Mouse (Mus musculus) hindbrain, embryonic 12.5 days (tissue): ENCODE measurements at regions not wholly inside any gene's neighbourhood (a gene's known extent, or its start where the extent isn't known, plus 50 kb on each side); places are given as distances from the start of the nearest gene placed in this dataset.

Source experiments
- ATAC-seq: fragments of 200-750 bp; cut with Nextera tagmentation; 2 replicates; pipeline ENCODE4 v1.8.0; 2017; ENCODE audit warnings: moderate TSS enrichment; ENCODE audit not compliant: low FRiP score
- H3K27ac ChIP-seq: fragments of 300-500 bp; sonication (generic); 2 replicates; pipeline ENCODE4 v1.5.1; 2016; ENCODE audit warnings: mild to moderate bottlenecking
- H3K27me3 ChIP-seq: fragments of 300-500 bp; sonication (generic); 2 replicates; pipeline ENCODE4 v1.6.1; 2016; ENCODE audit warnings: mild to moderate bottlenecking
- H3K36me3 ChIP-seq: fragments of 300-500 bp; sonication (generic); 2 replicates; pipeline ENCODE4 v1.6.1; 2016; ENCODE audit warnings: mild to moderate bottlenecking
- H3K4me1 ChIP-seq: fragments of 300-500 bp; sonication (generic); 2 replicates; pipeline ENCODE4 v1.6.1; 2016
- H3K4me2 ChIP-seq: fragments of 300-500 bp; sonication (generic); replicated peaks from 2 replicates; pipeline ENCODE4 v1.6.1; 2016; ENCODE audit warnings: mild to moderate bottlenecking
- H3K4me3 ChIP-seq: fragments of 300-500 bp; sonication (generic); 2 replicates; pipeline ENCODE4 v1.5.1; 2016; ENCODE audit warnings: mild to moderate bottlenecking
- H3K9ac ChIP-seq: fragments of 300-500 bp; sonication (generic); 2 replicates; pipeline ENCODE4 v1.6.1; 2016; ENCODE audit warnings: mild to moderate bottlenecking, moderate library complexity
- H3K9me3 ChIP-seq: fragments of 300-500 bp; sonication (generic); replicated peaks from 2 replicates; pipeline ENCODE4 v1.6.1; 2016; ENCODE audit warnings: mild to moderate bottlenecking
- WGBS: fragments of 180-500 bp; shearing (Covaris S2); methylation state at CpG from one replicate; pipeline ENCODE4 v1.1.7; 2016; 5-methylcytosine and 5-hydroxymethylcytosine counted together

DNA sequence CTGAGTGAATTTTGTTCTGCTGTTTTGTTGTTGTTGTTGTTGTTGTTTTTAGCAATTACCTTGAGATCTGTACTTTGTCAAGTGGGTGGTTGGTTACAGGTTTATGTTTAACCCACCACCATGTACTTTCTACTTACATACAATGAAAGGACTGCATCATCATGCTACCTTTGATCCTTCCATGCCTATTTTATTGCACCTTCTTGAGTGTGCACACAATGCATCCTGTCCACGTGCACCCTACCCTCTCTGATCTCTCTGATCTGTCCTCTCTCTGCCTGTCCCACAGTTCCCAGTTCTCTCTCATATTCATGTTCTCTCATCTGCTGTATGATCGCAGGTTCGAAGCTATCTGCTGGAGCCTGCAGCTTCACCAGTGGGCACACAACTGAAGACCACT lies 59.9 kb upstream of the Gas1 start:
- no peak overlapping the region for H3K4me2 ChIP-seq
- no peaks in the 10 kb centered on the region for H3K27me3 ChIP-seq
- H3K27ac ChIP-seq, result no peak overlapping the region
- no peaks in the 10 kb centered on the region for H3K36me3 ChIP-seq
- 88% methylated on average over 3 of the region's 3 CpGs for WGBS
- no peak overlapping the region for H3K4me3 ChIP-seq
- no peak for ATAC-seq
- no peaks in the 10 kb centered on the region; the same call in 1 of the 2 replicates for H3K9me3 ChIP-seq
- no peak overlapping the region for H3K9ac ChIP-seq
- H3K4me1 ChIP-seq, result peaks cover 5% of the 10 kb centered on the region; the same call in 1 of the 2 replicates

DNA sequence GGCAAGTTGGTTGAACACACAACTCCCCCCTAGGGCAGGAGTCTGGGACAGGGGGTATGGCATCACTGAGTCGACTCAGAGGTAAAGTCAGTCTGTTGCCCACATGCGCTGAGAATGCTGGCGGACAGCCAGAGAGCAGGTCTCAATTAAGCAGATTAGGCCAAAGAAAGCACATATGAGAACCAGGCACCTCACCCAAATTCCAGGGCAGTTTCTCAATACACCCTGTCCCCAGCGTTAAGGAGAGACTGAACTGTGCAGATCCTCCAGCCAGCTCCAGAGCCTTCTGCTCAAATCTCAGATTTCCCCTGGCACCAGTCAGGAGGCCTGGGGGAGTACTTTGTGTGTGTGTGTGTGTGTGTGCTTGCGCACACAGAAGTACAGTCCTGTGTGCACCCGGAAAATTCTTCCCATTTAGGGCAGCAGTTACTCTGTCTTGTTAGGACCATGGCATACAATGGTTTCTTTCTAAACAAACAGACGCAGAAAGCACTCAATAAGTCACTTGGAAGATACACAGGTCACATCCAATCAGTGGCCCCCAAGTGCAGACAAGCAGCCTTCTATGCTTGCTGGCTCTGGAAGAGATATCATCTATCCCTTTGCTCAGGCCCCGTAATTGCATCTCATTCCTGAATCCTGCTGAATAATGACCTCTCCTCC lies 65.4 kb upstream of the Gas1 start:
- peak; percentile 40; the same call in 1 of the 2 replicates for ATAC-seq
- Histone ChIP-seq H3K27ac (peak overlapping the region; percentile 81), H3K27me3 (no peaks in the 10 kb centered on the region), H3K9me3 (no peaks in the 10 kb centered on the region; the same call in 1 of the 2 replicates), H3K4me1 (peaks cover 11% of the 10 kb centered on the region), H3K9ac (no peak overlapping the region), H3K4me3 (no peak overlapping the region), H3K36me3 (no peaks in the 10 kb centered on the region), H3K4me2 (no peak overlapping the region)
- WGBS, result 62% methylated on average over 8 of the region's 8 CpGs

DNA sequence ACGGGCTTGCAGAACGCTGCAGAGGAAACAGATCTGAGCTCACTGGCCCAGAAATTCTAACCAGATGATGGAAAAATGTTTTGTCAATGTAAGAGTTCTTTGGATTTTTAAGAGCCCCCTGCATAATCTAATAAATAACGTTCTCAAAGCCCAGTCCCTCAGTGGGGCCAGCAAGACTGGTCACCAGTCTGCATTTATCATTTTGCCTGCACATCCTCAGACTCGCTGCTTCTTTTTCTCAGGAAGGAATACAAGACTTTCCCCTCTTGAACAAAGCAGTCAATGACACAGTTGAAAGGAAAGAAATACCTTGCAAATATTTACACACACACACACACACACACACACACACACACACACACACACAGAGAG lies 65.9 kb upstream of the Gas1 start:
- H3K4me1 ChIP-seq, result peaks cover 11% of the 10 kb centered on the region
- 55% methylated on average over 4 of the region's 4 CpGs for WGBS
- H3K9ac ChIP-seq, result no peak overlapping the region
- no peak for ATAC-seq
- H3K4me3 ChIP-seq, result no peak overlapping the region
- H3K4me2 ChIP-seq, result no peak overlapping the region
- no peaks in the 10 kb centered on the region; the same call in 1 of the 2 replicates for H3K9me3 ChIP-seq
- H3K36me3 ChIP-seq, result no peaks in the 10 kb centered on the region
- H3K27ac ChIP-seq, result peak overlapping the region; percentile 81
- H3K27me3 ChIP-seq, result no peaks in the 10 kb centered on the region

- no peak for ATAC-seq
- Histone ChIP-seq H3K27ac (no peak overlapping the region), H3K36me3 (no peaks in the 10 kb centered on the region), H3K4me2 (no peak overlapping the region), H3K27me3 (no peaks in the 10 kb centered on the region), H3K9ac (no peak overlapping the region), H3K4me3 (no peak overlapping the region), H3K9me3 (no peaks in the 10 kb centered on the region), H3K4me1 (0 out of 2 replicates have a peak, but pooled peaks cover 4% of the 10 kb centered on the region)
- 63% methylated on average over 7 of the region's 7 CpGs for WGBS
Observed at GRCm38 (mm10) chr13:60255162-60255561, 78.0 kb upstream of the Gas1 start.

- Histone ChIP-seq H3K4me1 (0 out of 2 replicates have a peak, but pooled peaks cover 4% of the 10 kb centered on the region), H3K36me3 (no peaks in the 10 kb centered on the region), H3K9ac (no peak overlapping the region), H3K27ac (no peak overlapping the region), H3K4me2 (no peak overlapping the region), H3K4me3 (no peak overlapping the region), H3K27me3 (no peaks in the 10 kb centered on the region), H3K9me3 (no peaks in the 10 kb centered on the region)
- 53% methylated on average over 7 of the region's 7 CpGs for WGBS
- ATAC-seq, result no peak
Observed at GRCm38 (mm10) chr13:60255715-60256114, 78.5 kb upstream of the Gas1 start.

DNA sequence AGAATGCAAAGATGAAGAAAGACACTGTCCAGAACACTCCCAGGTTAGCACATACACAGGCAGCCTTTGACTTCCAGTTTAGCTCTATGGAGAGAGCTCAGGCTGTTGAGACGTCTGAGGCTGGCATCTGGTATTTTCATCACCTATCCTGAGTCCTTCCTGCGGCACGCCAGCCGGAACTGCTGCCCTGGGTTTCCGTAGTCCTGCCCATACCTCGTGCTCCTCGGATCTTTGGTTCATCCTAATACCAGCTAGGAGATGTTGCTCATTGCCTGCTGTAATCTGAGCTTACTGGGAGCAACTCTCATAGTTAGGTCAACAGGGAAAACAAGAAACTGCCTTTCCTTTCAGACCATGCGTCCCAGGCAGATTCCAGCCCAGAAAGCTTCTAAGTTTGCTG lies 79.8 kb upstream of the Gas1 start:
- Histone ChIP-seq H3K4me3 (no peak overlapping the region), H3K27ac (no peak overlapping the region), H3K9me3 (no peaks in the 10 kb centered on the region), H3K9ac (no peak overlapping the region), H3K27me3 (no peaks in the 10 kb centered on the region), H3K4me1 (0 out of 2 replicates have a peak, but pooled peaks cover 4% of the 10 kb centered on the region), H3K36me3 (no peaks in the 10 kb centered on the region), H3K4me2 (no peak overlapping the region)
- 58% methylated on average over 8 of the region's 8 CpGs for WGBS
- no peak for ATAC-seq

DNA sequence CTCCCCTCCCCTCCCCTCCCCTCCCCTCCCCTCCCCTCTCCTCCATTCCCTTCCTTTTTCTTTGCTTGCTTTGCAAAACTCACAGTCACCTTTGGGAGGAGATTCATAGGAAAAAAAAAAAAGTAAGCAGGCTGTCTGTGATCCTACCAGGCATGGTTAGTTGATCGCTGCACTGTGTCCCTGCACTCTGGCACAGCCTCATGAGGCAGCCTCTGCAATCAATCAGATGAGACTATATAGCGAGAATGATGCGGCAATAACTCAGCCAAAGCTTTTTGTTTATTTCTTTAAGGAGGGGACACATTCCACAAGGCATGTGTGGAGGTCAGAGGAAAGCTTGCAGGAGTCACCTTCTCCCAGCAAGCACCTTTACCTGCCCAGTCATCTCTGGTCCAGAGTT lies 80.7 kb upstream of the Gas1 start:
- H3K27me3 ChIP-seq, result no peaks in the 10 kb centered on the region
- WGBS, result 59% methylated on average over 3 of the region's 3 CpGs
- no peak for ATAC-seq
- H3K4me1 ChIP-seq, result 0 out of 2 replicates have a peak, but pooled peaks cover 4% of the 10 kb centered on the region
- no peak overlapping the region for H3K9ac ChIP-seq
- no peak overlapping the region for H3K4me3 ChIP-seq
- H3K27ac ChIP-seq, result no peak overlapping the region
- no peaks in the 10 kb centered on the region for H3K36me3 ChIP-seq
- H3K9me3 ChIP-seq, result no peaks in the 10 kb centered on the region
- no peak overlapping the region for H3K4me2 ChIP-seq

DNA sequence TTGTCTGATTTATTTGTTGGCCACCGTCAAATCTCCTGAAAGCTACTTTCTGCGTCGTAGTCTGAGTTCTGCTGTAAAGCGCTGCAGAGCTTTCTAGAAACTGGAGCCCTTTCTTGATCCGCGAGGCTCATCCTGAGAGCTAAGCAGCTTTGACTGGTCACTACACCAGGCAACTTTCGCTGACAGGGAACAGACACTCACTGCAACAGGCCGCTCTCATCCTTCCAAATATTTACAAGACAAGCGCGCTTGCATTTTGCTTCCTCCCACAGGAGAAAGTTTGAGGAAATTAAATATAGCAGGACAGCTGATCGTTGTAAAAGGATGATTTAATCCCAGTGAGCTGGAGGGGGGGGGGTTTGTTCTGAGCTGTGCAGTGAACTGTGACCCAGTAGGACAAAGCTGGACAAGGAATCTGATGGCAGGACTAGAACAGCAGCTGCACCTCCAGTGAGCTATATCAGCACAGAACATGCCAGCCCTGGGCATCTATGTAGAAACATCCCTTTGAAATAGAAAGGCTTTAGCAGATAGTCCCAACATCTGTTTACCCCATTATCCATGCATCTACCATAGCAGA lies 85.4 kb upstream of the Gas1 start:
- Histone ChIP-seq H3K4me3 (no peak overlapping the region), H3K36me3 (no peaks in the 10 kb centered on the region), H3K4me2 (no peak overlapping the region), H3K9me3 (no peaks in the 10 kb centered on the region), H3K27me3 (no peaks in the 10 kb centered on the region), H3K4me1 (0 out of 2 replicates have a peak, but pooled peaks cover 6% of the 10 kb centered on the region), H3K27ac (no peak overlapping the region), H3K9ac (no peak overlapping the region)
- WGBS, result 84% methylated on average over 11 of the region's 11 CpGs
- ATAC-seq, result no peak

- H3K4me3 ChIP-seq, result no peak overlapping the region
- H3K27me3 ChIP-seq, result no peaks in the 10 kb centered on the region
- H3K4me2 ChIP-seq, result no peak overlapping the region
- WGBS, result 94% methylated on average over 4 of the region's 4 CpGs
- no peak overlapping the region for H3K9ac ChIP-seq
- no peaks in the 10 kb centered on the region for H3K36me3 ChIP-seq
- no peak overlapping the region for H3K27ac ChIP-seq
- no peaks in the 10 kb centered on the region for H3K9me3 ChIP-seq
- H3K4me1 ChIP-seq, result 0 out of 2 replicates have a peak, but pooled peaks cover 6% of the 10 kb centered on the region
- no peak for ATAC-seq
Observed at GRCm38 (mm10) chr13:60264504-60264903, 87.3 kb upstream of the Gas1 start.

- H3K27ac ChIP-seq, result peak overlapping the region; percentile 49; the same call in 1 of the 2 replicates
- 40% methylated on average over 12 of the region's 12 CpGs for WGBS
- no peak overlapping the region for H3K4me3 ChIP-seq
- H3K4me1 ChIP-seq, result 0 out of 2 replicates have a peak, but pooled peaks cover 6% of the 10 kb centered on the region
- no peaks in the 10 kb centered on the region for H3K9me3 ChIP-seq
- no peaks in the 10 kb centered on the region for H3K27me3 ChIP-seq
- no peak overlapping the region for H3K4me2 ChIP-seq
- H3K36me3 ChIP-seq, result no peaks in the 10 kb centered on the region
- ATAC-seq, result 0 out of 2 replicates have a peak, but pooled peaks have one; percentile 29
- H3K9ac ChIP-seq, result no peak overlapping the region
Observed at GRCm38 (mm10) chr13:60267557-60267956, 90.4 kb upstream of the Gas1 start.

GRCm38 (mm10) chr13:60268256-60268655 lies 91.1 kb upstream of the Gas1 start:
- no peak overlapping the region for H3K4me3 ChIP-seq
- WGBS, result 77% methylated on average over 11 of the region's 11 CpGs
- H3K4me2 ChIP-seq, result no peak overlapping the region
- 0 out of 2 replicates have a peak, but pooled peaks cover 6% of the 10 kb centered on the region for H3K4me1 ChIP-seq
- no peak overlapping the region for H3K9ac ChIP-seq
- no peak overlapping the region for H3K27ac ChIP-seq
- no peaks in the 10 kb centered on the region for H3K36me3 ChIP-seq
- no peaks in the 10 kb centered on the region for H3K9me3 ChIP-seq
- ATAC-seq, result no peak
- H3K27me3 ChIP-seq, result no peaks in the 10 kb centered on the region

DNA sequence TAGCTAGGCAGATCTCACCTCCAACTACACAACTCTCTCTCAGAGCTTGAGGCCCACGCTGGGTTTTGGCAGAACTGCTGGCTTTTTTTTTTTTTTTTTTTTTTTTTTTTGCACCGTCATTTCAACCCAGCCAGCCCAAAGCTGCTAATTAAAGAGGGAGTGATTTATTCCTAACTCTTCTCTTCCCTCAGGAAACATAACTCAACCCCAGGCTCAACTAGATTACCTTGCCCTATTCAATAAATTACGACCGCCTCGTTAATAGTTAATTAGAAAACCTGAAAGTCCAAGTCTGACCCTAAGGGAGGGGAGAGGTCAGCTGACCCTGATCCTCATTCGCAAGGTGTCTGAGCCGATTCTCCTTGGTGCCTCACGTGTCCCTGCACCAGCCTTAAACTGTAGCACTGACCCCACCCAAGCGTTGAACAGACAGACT lies 92.3 kb upstream of the Gas1 start:
- Histone ChIP-seq H3K27me3 (no peaks in the 10 kb centered on the region), H3K4me3 (no peak overlapping the region), H3K36me3 (no peaks in the 10 kb centered on the region), H3K4me1 (0 out of 2 replicates have a peak, but pooled peaks cover 6% of the 10 kb centered on the region), H3K4me2 (no peak overlapping the region), H3K27ac (no peak overlapping the region), H3K9me3 (no peaks in the 10 kb centered on the region), H3K9ac (no peak overlapping the region)
- no peak for ATAC-seq
- WGBS, result 68% methylated on average over 9 of the region's 9 CpGs
